Mouse (Mus musculus): Measurements from ENCODE around the gene Mylk3.

The Mylk3 gene

DNA sequence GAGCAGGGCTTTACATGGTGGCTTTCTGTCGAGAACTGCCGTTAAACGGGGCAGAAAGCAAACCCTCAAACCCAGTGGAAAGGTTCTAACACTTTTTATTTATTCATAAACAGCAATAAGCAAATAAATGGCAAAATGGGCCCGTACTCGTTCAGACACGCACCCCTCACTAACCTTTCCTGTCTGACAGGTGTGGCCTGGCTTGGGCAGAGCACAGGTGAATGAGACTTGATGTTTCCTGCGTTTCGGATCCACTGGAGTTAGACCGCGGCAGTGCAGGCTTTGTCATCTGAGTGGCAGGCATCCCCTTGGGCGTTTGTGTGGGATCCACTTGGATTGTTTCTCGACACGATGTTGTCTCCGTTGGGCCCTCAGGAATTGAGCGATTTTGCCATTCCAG lies 64.2 kb downstream of the Mylk3 start:
- in situ Hi-C loops (cut with MboI), result no loop called here

DNA sequence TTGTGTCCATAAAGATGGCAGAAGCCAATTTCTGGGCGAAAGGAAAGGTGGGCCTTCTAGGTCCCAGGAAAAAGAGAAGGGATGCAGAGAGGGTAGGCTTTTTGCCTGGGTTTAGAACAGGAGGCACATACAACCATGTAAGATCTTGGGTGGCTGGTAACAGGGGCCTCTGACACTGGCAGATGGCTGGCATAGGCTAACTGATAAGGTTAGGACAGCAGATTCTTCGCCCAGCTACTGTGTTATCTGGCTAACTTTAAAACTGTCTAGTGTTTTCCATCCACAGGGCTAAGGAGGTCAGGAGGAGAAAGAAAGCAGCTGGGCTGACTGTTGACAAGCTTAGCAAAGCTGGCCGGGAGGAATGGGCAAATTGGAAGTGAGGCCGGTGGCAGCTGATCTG lies 67.6 kb downstream of the Mylk3 start:
- in situ Hi-C loops (cut with MboI), result no loop called here

DNA sequence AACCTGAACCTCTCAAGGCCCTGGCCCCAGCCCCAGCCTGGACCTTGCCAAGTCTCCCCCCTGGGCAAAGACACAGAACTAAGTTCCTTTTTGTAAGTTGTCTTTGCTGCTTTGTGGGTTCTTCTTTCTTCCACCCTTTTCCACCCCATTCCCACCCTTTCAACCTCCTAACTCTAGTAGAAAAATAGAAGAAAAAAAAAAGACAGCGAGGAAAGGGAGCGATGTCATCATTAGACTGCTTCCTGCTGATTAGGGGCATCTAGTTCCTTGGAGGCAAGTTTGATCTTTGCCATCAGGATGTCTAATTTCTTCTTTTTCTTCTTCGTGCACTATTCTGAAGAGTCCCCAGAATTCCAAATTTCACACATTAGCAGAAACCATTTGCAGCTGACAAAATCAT lies 73.1 kb downstream of the Mylk3 start:
- in situ Hi-C loops (cut with MboI), result no loop called here

DNA sequence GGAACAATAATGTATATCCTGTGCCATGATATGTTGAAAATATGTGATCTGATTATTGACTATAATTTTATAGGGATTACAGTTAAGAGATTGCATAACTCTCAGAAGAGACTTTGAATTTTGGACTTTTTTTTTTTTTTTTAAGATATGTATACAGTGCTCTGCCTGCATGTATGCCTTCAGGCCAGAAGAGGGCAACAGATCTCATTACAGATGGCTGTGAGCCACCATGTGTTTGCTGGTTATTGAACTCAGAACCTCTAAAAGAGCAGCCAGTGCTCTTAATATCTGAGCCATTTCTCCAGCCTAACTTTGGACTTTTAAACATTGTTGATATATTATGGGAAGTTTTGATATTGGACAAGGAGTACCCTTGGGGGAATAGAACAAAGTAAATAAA lies 74.4 kb downstream of the Mylk3 start:
- in situ Hi-C loops (cut with MboI), result no loop called here

DNA sequence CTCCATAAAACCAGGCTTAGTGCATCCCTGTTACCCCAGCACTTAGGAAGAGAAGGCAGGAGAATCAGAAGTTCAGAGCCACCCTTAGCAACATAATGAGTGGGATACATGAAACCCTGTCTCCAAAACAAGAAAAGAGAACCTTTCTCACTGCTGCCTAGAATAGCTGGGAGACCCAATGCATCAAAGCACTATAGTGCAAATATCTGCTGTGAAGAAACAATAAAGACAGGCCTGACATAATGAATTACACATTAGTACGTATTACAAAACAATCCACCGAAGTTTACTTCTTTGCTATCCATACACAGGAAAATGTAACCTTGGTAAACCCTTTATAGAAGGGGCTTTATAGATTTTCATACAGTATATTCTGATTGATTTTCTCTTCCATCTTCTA lies 77.6 kb downstream of the Mylk3 start:
- in situ Hi-C loops (cut with MboI), result no loop called here

DNA sequence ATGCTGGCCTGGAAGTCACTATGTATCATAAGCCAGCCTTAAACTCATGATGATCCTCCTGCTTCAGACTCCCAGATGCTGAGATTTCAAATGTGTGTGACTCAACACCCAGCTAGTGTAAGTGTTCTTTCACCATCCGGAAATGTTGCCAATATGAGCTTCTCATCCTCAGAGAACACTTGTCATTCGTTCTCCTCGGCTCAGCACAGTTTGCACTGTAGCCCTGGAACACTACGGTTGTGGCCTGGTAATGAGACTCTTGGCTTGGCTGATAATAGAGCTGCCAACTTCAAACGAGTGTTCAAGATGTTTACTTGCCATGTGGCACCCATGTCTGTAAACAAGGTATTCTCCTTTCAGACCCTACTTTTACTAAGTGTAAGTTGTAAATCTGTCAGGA lies 82.6 kb downstream of the Mylk3 start:
- in situ Hi-C loops (cut with MboI), result no loop called here

DNA sequence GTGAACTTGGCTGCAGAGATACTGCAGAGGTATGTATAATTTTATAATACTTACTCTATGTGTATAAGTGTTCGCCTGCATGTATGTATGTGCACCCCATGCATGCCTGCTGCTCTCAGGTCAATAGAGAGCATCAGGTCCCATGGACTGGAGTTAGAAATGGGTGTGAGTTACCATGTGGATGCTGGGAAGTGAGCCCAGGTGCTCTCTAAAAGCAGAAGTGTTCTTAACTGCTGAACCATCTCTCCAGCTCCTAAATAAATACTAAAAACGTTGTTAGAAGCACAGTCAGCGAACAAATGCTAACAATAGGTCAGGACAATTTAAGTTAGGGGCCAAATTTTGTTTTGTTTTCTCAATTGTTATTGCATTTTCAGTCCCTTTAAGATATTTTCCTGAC lies 83.2 kb downstream of the Mylk3 start:
- in situ Hi-C loops (cut with MboI), result no loop called here

DNA sequence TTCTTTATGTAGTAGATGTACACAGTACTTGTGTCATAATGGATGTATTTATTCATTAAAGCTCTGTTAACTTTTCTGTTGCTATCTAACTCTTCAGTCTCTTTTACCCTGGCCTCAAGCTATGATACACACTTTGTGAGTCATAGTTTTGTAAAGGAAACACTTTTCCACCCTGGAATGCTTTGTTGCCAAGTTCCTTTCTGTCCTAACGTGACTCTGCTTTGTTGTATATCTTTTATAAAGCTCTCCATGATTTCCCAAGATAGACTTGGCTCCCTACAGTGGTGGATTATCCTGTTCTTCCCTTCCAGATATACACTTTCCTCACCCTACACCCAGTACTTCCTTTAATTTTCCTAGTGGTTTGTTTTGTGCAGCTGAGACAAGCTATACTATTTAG lies 84.2 kb downstream of the Mylk3 start:
- in situ Hi-C loops (cut with MboI), result no loop called here

DNA sequence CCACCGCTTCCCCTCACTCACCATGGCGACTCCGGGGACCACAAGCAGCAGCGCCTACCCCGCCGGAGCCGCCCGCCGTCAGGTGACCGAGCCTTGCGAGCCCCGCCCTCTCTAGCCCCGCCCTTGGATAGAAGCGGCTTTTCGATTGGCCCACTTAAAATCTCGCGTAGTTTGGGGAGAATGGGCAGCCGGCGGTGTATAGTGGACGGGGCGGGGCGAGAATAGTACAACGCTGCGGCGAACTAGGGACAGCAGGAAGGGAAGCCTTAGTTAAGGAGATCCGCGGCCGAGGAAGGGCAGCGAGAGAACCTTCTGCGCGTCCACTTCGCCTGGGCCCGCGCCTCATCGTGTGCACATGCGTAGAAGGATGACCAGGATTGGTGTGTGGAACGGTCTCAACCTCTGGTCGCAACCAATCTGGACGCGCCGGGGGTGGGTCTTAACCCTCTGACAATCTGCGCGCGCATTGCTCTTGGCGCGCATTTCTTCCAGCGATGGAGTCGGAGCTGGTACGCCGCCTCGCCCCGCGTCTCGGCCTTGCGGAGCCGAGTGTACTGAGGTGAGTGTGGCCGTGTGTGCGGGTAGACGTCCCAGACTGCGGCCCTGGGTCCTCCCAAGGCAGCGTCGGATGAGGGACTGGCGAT lies 86.6 kb downstream of the Mylk3 start, which contains the start of the genes Orc6 and Vps35:
TSS of gene Orc6 (plus strand) at position 199 of the 644 bp plus-strand sequence.
TSS of gene Vps35 (minus strand) at position 369 of the 644 bp plus-strand sequence.
- in situ Hi-C loops (cut with MboI), result loop anchor here (25.0 kb wide), 2 partner anchors 212 to 337 kb away; partner anchors contain the start of genes Gm49661, Man2b1, Prdx2 and Rnaseh2a

DNA sequence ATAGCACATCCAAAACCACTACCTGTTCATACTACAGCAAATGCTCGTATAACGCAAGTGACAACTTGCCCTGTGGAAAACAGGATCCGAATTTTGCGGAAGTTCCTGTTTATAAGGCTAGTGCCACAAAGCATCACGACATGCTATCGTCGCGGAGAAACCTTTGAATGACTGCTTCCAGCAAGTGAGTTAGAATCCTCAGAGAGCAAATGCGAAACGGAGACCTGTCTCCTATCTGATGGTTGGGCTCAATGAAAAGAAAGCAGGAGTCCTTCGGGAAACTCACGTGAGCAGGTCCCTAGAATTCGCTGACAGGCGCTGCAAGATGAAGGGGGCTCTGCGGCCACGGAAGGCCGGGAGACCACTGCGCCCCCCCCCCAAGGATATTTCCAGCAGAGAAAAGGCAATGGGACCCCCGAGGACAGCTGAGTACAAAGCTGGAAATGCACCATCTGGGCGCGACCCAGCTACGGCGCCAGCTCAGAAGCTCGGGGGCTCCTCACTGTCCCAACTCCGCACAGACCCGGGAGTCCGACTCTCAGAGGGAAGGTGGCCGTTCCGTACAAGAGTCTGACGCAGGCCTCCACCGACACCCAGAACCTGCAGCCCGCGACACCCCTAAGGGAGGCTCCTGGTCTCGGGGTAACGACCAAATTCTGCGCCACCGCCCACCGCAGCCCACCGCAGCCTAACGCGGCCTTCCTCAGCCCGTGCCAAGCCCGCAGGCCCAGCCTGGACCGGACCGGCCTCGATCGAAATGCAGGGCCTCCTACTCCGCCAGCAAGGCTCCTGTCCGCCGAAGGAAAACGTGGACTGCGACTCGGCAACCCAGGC lies 87.3 kb downstream of the Mylk3 start:
- in situ Hi-C loops (cut with MboI), result loop anchor here (25.0 kb wide), 2 partner anchors 212 to 337 kb away; partner anchors contain the start of genes Gm49661, Man2b1, Prdx2 and Rnaseh2a

DNA sequence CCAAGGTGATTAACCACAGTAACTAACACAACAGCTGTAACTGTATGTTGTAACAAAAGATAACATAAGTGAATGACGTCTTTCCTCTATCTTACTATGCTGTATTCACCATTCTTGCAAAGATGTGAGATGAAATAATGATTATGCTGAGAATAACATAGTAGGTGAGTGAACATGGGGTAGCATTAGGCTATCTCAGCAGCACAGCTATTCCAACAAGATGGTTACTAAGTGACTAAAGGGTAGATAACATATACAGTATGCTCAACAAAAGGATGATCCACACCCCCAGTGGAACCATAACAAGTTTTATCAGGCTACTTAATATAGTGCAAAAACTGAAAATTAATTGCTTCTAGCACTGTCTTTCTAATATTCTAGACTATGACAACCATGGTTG lies 99.3 kb downstream of the Mylk3 start:
- in situ Hi-C loops (cut with MboI), result loop anchor here (25.0 kb wide), 2 partner anchors 200 to 325 kb away; partner anchors contain the start of genes Gm49661, Man2b1, Prdx2 and Rnaseh2a

All from mature B cell (primary cell).